Mouse (Mus musculus) CD4-positive naive resting alpha-beta T cell, adult 57 days (primary cell): ENCODE results near the gene Dars. TPM values are rescaled to one million over a fixed set of nuclear protein-coding genes. Genes with fewer than 3 reads are reported as not detected.

Experiments
- total RNA-seq: library from RNA; stranded (reverse); gene quantifications from one replicate; pipeline ENCODE4 v1.2.4, GENCODE M21; 2023

Gene Dars
- total RNA-seq: 64.3 TPM

GRCm38 (mm10) chr1:128416584-128417532 is at the start of gene Dars:
Gene Dars, minus strand, starts transcription at chr1:128417368.

GRCm38 (mm10) chr1:128359554-128360376 is 57.4 kb downstream of the Dars start, which contains the start of gene Mcm6:
Gene Mcm6, minus strand, starts transcription at chr1:128359664.

GRCm38 (mm10) chr1:128328218-128328617 is 89.0 kb downstream of the Dars start, which contains the start of gene Lct:
Gene Lct, minus strand, starts transcription at chr1:128328318.

Other genes with a start within 250 kb of the Dars start
- gene Ubxn4, start 173.4 kb downstream of the Dars start, total RNA-seq: 99.7 TPM
- 0.18 TPM for gene Lct, start 89.0 kb downstream of the Dars start, total RNA-seq
- 47.7 TPM for gene Mcm6, start 57.7 kb downstream of the Dars start, total RNA-seq
- 621 TPM for gene Cxcr4, start 174.9 kb upstream of the Dars start, total RNA-seq